Mouse (Mus musculus) embryo, embryonic 10.5 days (tissue): ENCODE measurements around the gene Cdh24.
"Not testable (repeated sequence)": the region's sequence is repeated elsewhere in the genome, so short reads cannot be mapped to it uniquely, and the experiment has no call there.

Experiments
- DNase-seq: peaks from one replicate; pipeline ENCODE4 v3.0.0-alpha.2; 2015; ENCODE audit warnings: low spot score

Gene Cdh24

GRCm38 (mm10) chr14:54642224-54642944, 1.2 kb upstream of the Cdh24 start:
- DNase-seq: no peak

GRCm38 (mm10) chr14:54640946-54641304, 239 bp downstream of the Cdh24 start, which contains the start of gene Gm17606:
TSS of gene Gm17606 (plus strand) at chr14:54640952.
- no peak for DNase-seq

GRCm38 (mm10) chr14:54640121-54640520, 1.0 kb downstream of the Cdh24 start:
- DNase-seq: peak; percentile 30

- no peak for DNase-seq
Measured at GRCm38 (mm10) chr14:54638210-54638609, 3.0 kb downstream of the Cdh24 start.

- peak; percentile 70 for DNase-seq
Measured at GRCm38 (mm10) chr14:54636954-54637353, 4.2 kb downstream of the Cdh24 start.

GRCm38 (mm10) chr14:54634182-54634581, 7.0 kb downstream of the Cdh24 start:
- DNase-seq: peak; percentile 30

- DNase-seq: no peak
Measured at GRCm38 (mm10) chr14:54632252-54632651, 8.9 kb downstream of the Cdh24 start.

GRCm38 (mm10) chr14:54631240-54631599, 9.9 kb downstream of the Cdh24 start:
- no peak for DNase-seq

- no peak for DNase-seq
Measured at GRCm38 (mm10) chr14:54630583-54631239, 10.5 kb downstream of the Cdh24 start.

- DNase-seq: no peak
Measured at GRCm38 (mm10) chr14:54629797-54630196, 11.4 kb downstream of the Cdh24 start.

GRCm38 (mm10) chr14:54628103-54628502, 13.1 kb downstream of the Cdh24 start:
- no peak for DNase-seq

GRCm38 (mm10) chr14:54624976-54625375, 16.2 kb downstream of the Cdh24 start:
- DNase-seq: no peak

- no peak for DNase-seq
Measured at GRCm38 (mm10) chr14:54623334-54623733, 17.8 kb downstream of the Cdh24 start.

- DNase-seq: no peak
Measured at GRCm38 (mm10) chr14:54621133-54621532, 20.0 kb downstream of the Cdh24 start, which contains the start of gene Psmb11. TSS of gene Psmb11 (plus strand) at chr14:54621433.

GRCm38 (mm10) chr14:54617897-54618365, 23.2 kb downstream of the Cdh24 start, which contains the start of gene Psmb5:
TSS of gene Psmb5 (minus strand) at chr14:54618022.
- peak; percentile 95 for DNase-seq

GRCm38 (mm10) chr14:54617152-54617896, 23.8 kb downstream of the Cdh24 start:
- DNase-seq: peak; percentile 47

- DNase-seq: no peak
Measured at GRCm38 (mm10) chr14:54616226-54616825, 24.8 kb downstream of the Cdh24 start.

GRCm38 (mm10) chr14:54614130-54614529, 27.0 kb downstream of the Cdh24 start:
- not testable (repeated sequence) for DNase-seq

- DNase-seq: no peak
Measured at GRCm38 (mm10) chr14:54610648-54611047, 30.5 kb downstream of the Cdh24 start.

GRCm38 (mm10) chr14:54609962-54610361, 31.2 kb downstream of the Cdh24 start:
- peak; percentile 61 for DNase-seq

GRCm38 (mm10) chr14:54609245-54609644, 31.9 kb downstream of the Cdh24 start:
- no peak for DNase-seq

GRCm38 (mm10) chr14:54607226-54607625, 33.9 kb downstream of the Cdh24 start:
- DNase-seq: no peak
